Mouse (Mus musculus) forebrain, embryonic 15.5 days (tissue): ENCODE measurements at regions not wholly inside any gene's neighbourhood (a gene's known extent, or its start where the extent isn't known, plus 50 kb on each side); places are given as distances from the start of the nearest gene placed in this dataset.

Experiments
- ATAC-seq: fragments of 200-750 bp; cut with Nextera tagmentation; replicated peaks from 2 replicates; pipeline ENCODE4 v1.8.0; 2017; ENCODE audit warnings: mild to moderate bottlenecking, moderate TSS enrichment, moderate library complexity
- H3K27ac ChIP-seq: fragments of 300-500 bp; sonication (generic); replicated peaks from 2 replicates; pipeline ENCODE4 v1.5.1; 2015; ENCODE audit warnings: mild to moderate bottlenecking, inconsistent platforms
- H3K27me3 ChIP-seq: fragments of 300-500 bp; sonication (generic); 2 replicates; pipeline ENCODE4 v1.6.1; 2015; ENCODE audit warnings: inconsistent platforms
- H3K36me3 ChIP-seq: fragments of 300-500 bp; sonication (generic); 2 replicates; pipeline ENCODE4 v1.6.1; 2015; ENCODE audit warnings: mild to moderate bottlenecking, inconsistent platforms
- H3K4me1 ChIP-seq: fragments of 300-500 bp; sonication (generic); 2 replicates; pipeline ENCODE4 v1.6.1; 2015; ENCODE audit warnings: inconsistent platforms
- H3K4me2 ChIP-seq: fragments of 300-500 bp; sonication (generic); replicated peaks from 2 replicates; pipeline ENCODE4 v1.6.1; 2015; ENCODE audit warnings: mild to moderate bottlenecking, inconsistent platforms
- H3K4me3 ChIP-seq: fragments of 300-500 bp; sonication (generic); 2 replicates; pipeline ENCODE4 v1.5.1; 2015; ENCODE audit warnings: mild to moderate bottlenecking, inconsistent platforms
- H3K9ac ChIP-seq: fragments of 300-500 bp; sonication (generic); replicated peaks from 2 replicates; pipeline ENCODE4 v1.6.1; 2015; ENCODE audit warnings: mild to moderate bottlenecking, inconsistent platforms
- H3K9me3 ChIP-seq: fragments of 300-500 bp; sonication (generic); 2 replicates; pipeline ENCODE4 v1.6.1; 2016; ENCODE audit warnings: inconsistent platforms
- WGBS: fragments of 180-500 bp; shearing (Covaris S2); methylation state at CpG from one replicate; pipeline ENCODE4 v1.1.7; 2015; ENCODE audit warnings: mixed read lengths; 5-methylcytosine and 5-hydroxymethylcytosine counted together

GRCm38 (mm10) chr16:76448773-76449172 lies 75.1 kb upstream of the Nrip1 start:
- Histone ChIP-seq H3K36me3 (no peaks in the 10 kb centered on the region), H3K4me1 (no peaks in the 10 kb centered on the region), H3K27ac (no peak overlapping the region), H3K9ac (no peak overlapping the region), H3K4me2 (no peak overlapping the region), H3K9me3 (no peaks in the 10 kb centered on the region), H3K4me3 (no peak overlapping the region), H3K27me3 (no peaks in the 10 kb centered on the region)
- WGBS = 82% methylated on average over 3 of the region's 3 CpGs
- no peak for ATAC-seq

DNA sequence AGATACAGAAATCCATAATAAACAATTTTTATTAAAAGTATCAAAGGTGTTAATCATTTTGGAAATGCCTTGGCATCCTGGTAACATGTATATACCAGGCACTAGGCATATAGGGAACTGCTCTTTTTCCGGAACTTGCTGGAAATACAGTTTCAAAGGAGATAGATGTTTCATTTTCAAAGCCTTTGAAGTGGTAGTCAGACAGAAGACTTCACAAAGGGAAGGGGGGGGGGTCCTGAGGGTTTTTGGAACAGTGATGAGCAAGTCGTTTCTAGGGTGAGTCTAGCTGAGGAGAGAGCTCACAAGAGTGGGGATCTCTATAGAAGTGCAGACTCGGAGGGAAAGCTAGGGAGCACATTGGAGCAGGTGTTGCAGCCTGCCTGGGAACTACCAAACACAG lies 73.4 kb upstream of the Nrip1 start:
- Histone ChIP-seq H3K36me3 (no peaks in the 10 kb centered on the region), H3K4me3 (no peak overlapping the region), H3K27me3 (no peaks in the 10 kb centered on the region), H3K9ac (no peak overlapping the region), H3K9me3 (no peaks in the 10 kb centered on the region), H3K4me1 (no peaks in the 10 kb centered on the region), H3K27ac (no peak overlapping the region), H3K4me2 (no peak overlapping the region)
- 64% methylated on average over 3 of the region's 3 CpGs for WGBS
- ATAC-seq = no peak

GRCm38 (mm10) chr16:76444668-76445067 lies 71.0 kb upstream of the Nrip1 start:
- no peaks in the 10 kb centered on the region for H3K27me3 ChIP-seq
- H3K9me3 ChIP-seq = no peaks in the 10 kb centered on the region
- H3K9ac ChIP-seq = no peak overlapping the region
- no peak for ATAC-seq
- no peak overlapping the region for H3K4me3 ChIP-seq
- no peak overlapping the region for H3K4me2 ChIP-seq
- no peaks in the 10 kb centered on the region for H3K4me1 ChIP-seq
- H3K27ac ChIP-seq = no peak overlapping the region
- no peaks in the 10 kb centered on the region for H3K36me3 ChIP-seq
- 89% methylated on average over 3 of the region's 3 CpGs for WGBS

GRCm38 (mm10) chr16:76442635-76443034 lies 69.0 kb upstream of the Nrip1 start:
- H3K4me1 ChIP-seq = no peaks in the 10 kb centered on the region
- no peak overlapping the region for H3K9ac ChIP-seq
- no peaks in the 10 kb centered on the region for H3K9me3 ChIP-seq
- no peak overlapping the region for H3K4me2 ChIP-seq
- H3K4me3 ChIP-seq = no peak overlapping the region
- 87% methylated on average over 2 of the region's 2 CpGs for WGBS
- H3K27me3 ChIP-seq = no peaks in the 10 kb centered on the region
- no peak for ATAC-seq
- H3K27ac ChIP-seq = no peak overlapping the region
- H3K36me3 ChIP-seq = no peaks in the 10 kb centered on the region

DNA sequence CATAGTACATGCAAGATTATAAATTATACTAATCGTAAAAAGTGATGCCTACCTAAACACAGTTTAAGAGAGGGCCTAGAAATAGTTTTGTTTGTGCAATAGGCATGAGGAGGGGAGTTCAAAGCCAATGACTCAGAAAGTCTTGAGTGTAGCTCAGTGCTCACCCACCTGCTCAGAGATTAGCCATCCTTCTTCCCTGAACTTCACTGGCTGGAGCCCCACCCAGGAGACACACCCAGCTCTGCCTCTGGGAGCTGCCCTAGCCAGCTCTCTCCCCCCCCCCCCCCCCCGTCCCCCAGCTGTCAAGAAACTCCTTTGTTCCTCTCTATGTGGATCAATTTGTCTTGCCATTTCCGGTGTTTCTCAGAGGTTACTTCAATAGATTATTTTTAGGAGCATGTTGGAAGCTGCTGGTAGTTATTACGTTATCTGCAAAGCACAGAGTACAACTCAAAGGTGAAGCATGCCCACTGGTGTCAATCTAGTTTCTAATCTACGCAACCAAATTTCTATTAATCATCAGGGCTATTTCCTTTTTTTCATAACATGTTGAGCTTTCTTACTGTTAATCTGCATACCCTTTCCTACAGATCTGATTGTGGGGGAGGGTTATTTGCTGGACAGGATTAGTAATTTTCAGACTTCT lies 68.3 kb upstream of the Nrip1 start:
- ATAC-seq = no peak

DNA sequence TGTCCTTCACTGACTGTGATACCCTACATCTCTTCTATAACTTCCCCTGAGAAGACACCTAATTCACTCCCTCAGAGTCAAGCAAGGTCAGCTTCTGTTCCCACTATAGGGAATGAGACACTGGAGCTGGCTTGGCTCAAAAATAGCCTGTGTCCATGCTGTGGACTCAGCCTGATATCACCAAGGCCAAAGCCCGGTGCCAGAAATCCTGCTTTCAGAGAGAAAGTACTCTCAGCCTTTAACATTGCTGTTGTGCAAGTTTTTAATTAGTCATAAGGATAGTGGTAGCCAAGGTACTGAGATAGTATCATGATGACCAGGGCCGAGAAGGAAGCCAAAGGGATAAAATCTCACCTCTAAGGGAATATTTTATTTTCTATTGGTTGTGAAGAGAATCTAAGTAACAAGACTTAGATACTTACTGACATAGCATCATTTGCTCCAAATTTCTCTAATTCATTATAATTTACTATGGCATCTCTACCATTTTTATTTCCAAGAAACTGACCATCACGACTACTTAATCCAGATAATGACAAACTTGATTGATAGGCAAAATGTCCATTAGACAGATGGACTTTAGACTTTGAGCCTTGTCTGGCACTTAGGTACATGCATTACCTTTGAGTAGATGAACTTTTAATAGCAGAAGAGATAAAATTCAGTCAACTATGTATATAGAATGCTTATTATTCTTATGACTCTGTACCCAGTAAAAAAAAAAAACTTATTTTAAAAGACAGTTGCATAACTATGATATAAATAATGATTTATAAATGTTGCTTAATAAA lies 64.7 kb upstream of the Nrip1 start:
- no peaks in the 10 kb centered on the region for H3K36me3 ChIP-seq
- H3K27ac ChIP-seq = no peak overlapping the region
- no peaks in the 10 kb centered on the region for H3K4me1 ChIP-seq
- no peaks in the 10 kb centered on the region for H3K27me3 ChIP-seq
- H3K4me2 ChIP-seq = no peak overlapping the region
- H3K9me3 ChIP-seq = no peaks in the 10 kb centered on the region
- H3K4me3 ChIP-seq = no peak overlapping the region
- ATAC-seq = no peak
- 92% methylated on average over 3 of the region's 3 CpGs for WGBS
- no peak overlapping the region for H3K9ac ChIP-seq

More for the DNA sequence above, 68.3 kb upstream of the Nrip1 start:
- H3K36me3 ChIP-seq = no peaks in the 10 kb centered on the region
- no peak overlapping the region for H3K9ac ChIP-seq
- H3K27me3 ChIP-seq = no peaks in the 10 kb centered on the region
- H3K4me2 ChIP-seq = no peak overlapping the region
- H3K4me3 ChIP-seq = no peak overlapping the region
- H3K4me1 ChIP-seq = no peaks in the 10 kb centered on the region
- no peak overlapping the region for H3K27ac ChIP-seq
- 74% methylated on average over 5 of the region's 5 CpGs for WGBS
- no peaks in the 10 kb centered on the region for H3K9me3 ChIP-seq

DNA sequence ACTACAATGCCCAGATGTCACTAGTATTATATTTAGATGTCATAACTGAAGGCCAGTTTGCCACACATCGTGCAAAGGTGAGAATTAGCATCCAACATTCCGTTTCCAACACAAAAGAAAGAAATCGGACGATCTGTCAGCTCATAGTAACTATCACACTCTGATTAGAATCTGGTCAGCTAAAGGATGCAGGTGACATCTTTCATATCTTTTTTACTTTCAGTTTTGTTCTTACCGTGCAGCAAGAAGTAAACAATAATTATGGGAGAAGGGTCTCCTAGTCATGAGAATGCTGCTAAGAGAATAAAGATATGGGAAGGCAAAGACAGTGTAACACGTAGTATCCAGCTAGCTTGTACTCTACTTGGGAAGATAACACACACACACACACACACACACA lies 62.7 kb upstream of the Nrip1 start:
- no peak overlapping the region for H3K4me2 ChIP-seq
- no peak for ATAC-seq
- H3K27me3 ChIP-seq = no peaks in the 10 kb centered on the region
- 89% methylated on average over 6 of the region's 6 CpGs for WGBS
- no peaks in the 10 kb centered on the region for H3K36me3 ChIP-seq
- no peaks in the 10 kb centered on the region for H3K9me3 ChIP-seq
- peaks cover 10% of the 10 kb centered on the region; the same call in 1 of the 2 replicates for H3K4me1 ChIP-seq
- no peak overlapping the region for H3K9ac ChIP-seq
- no peak overlapping the region for H3K27ac ChIP-seq
- no peak overlapping the region for H3K4me3 ChIP-seq

DNA sequence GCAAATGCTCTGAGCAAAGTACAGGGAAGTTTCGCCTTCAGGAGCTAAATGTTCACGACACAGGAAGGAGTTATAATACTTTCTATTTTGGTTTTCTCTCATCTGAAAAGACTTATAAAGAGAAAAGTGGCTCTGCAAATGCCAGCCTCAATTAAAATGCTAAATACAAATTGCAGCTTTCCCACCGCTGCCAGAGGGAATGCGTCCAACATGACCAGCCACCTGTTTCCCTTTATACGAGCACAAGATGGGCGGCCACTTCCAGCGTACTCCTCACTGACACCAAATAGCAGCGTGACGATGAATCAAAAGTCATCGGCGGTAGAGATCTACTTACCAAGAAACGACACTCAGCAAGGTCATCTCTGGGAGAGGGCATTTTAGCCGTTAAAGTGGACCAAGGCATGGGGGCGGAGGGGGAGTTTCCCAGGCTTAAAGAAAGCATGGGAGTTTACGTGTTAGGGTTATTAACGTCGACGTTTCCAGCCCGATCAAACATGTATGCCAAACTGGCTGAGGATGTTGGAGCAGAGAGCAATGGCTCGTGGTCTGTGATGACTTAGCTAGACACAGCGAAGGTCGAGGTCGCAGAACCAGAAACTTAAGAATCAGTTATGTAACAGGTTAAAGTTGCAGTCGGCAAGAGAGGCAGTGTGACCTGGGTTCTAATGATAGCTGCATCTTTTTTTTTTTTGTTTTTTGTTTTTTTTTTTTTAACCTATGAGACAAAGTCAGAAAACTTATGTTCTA lies 59.6 kb upstream of the Nrip1 start:
- Histone ChIP-seq H3K4me1 (peaks cover 10% of the 10 kb centered on the region; the same call in 1 of the 2 replicates), H3K4me3 (no peak overlapping the region), H3K27ac (no peak overlapping the region), H3K9me3 (no peaks in the 10 kb centered on the region), H3K9ac (no peak overlapping the region), H3K4me2 (no peak overlapping the region), H3K27me3 (no peaks in the 10 kb centered on the region), H3K36me3 (no peaks in the 10 kb centered on the region)
- WGBS = 69% methylated on average over 24 of the region's 24 CpGs
- 0 out of 2 replicates have a peak, but pooled peaks have one; percentile 32 for ATAC-seq

- no peaks in the 10 kb centered on the region for H3K9me3 ChIP-seq
- H3K27ac ChIP-seq = no peak overlapping the region
- no peak overlapping the region for H3K4me2 ChIP-seq
- ATAC-seq = peak; percentile 58
- H3K4me1 ChIP-seq = peaks cover 10% of the 10 kb centered on the region; the same call in 1 of the 2 replicates
- H3K27me3 ChIP-seq = no peaks in the 10 kb centered on the region
- H3K36me3 ChIP-seq = no peaks in the 10 kb centered on the region
- H3K9ac ChIP-seq = no peak overlapping the region
- WGBS = 68% methylated on average over 9 of the region's 9 CpGs
- H3K4me3 ChIP-seq = no peak overlapping the region
These were observed 58.7 kb upstream of the Nrip1 start for GRCm38 (mm10) chr16:76432304-76432703.

- Histone ChIP-seq H3K36me3 (no peaks in the 10 kb centered on the region), H3K9me3 (no peaks in the 10 kb centered on the region), H3K4me1 (peaks cover 10% of the 10 kb centered on the region; the same call in 1 of the 2 replicates), H3K4me2 (no peak overlapping the region), H3K27ac (0 out of 2 replicates have a peak overlapping the region, but pooled peaks have one; percentile 1), H3K9ac (no peak overlapping the region), H3K4me3 (no peak overlapping the region), H3K27me3 (no peaks in the 10 kb centered on the region)
- WGBS = 93% methylated on average over 3 of the region's 3 CpGs
- no peak for ATAC-seq
These were observed 55.5 kb upstream of the Nrip1 start for GRCm38 (mm10) chr16:76429156-76429555.

GRCm38 (mm10) chr16:76423964-76424363 lies 50.3 kb upstream of the Nrip1 start:
- ATAC-seq = no peak

More at GRCm38 (mm10) chr16:76423964-76424363, 50.3 kb upstream of the Nrip1 start:
- Histone ChIP-seq H3K4me2 (no peak overlapping the region), H3K9me3 (no peaks in the 10 kb centered on the region), H3K9ac (no peak overlapping the region), H3K36me3 (no peaks in the 10 kb centered on the region), H3K27me3 (no peaks in the 10 kb centered on the region), H3K27ac (no peak overlapping the region), H3K4me3 (no peak overlapping the region), H3K4me1 (no peaks in the 10 kb centered on the region)
- WGBS = 91% methylated on average over 14 of the region's 14 CpGs
